Mouse (Mus musculus) myocyte (in vitro differentiated cells): ENCODE measurements around the gene Msx1. TPM values are rescaled to one million over a fixed set of nuclear protein-coding genes. Genes with fewer than 3 reads are reported as not detected.

Source experiments
- H3K27me3 ChIP-seq: one replicate; pipeline ENCODE4 v1.6.1; 2011; ENCODE audit not compliant: control insufficient read depth, insufficient read depth, insufficient read length
- H3K36me3 ChIP-seq: one replicate; pipeline ENCODE4 v1.6.1; 2011; ENCODE audit not compliant: control insufficient read depth, insufficient read depth
- H3K4me2 ChIP-seq: one replicate; pipeline ENCODE4 v1.6.1; 2011; ENCODE audit warnings: low read depth, control low read depth
- H3K4me3 ChIP-seq: one replicate; pipeline ENCODE4 v1.5.1; 2011; ENCODE audit warnings: mild to moderate bottlenecking, control low read depth, moderate library complexity
- H3K79me2 ChIP-seq: one replicate; pipeline ENCODE4 v1.6.1; 2011; ENCODE audit not compliant: control insufficient read depth, insufficient read depth
- H3ac ChIP-seq: one replicate; pipeline ENCODE4 v1.6.1; 2011; ENCODE audit not compliant: control insufficient read depth, insufficient read length
- CEBPB ChIP-seq: IDR thresholded peaks from 2 replicates; pipeline ENCODE4 v1.6.1; 2011; ENCODE audit warnings: mild to moderate bottlenecking, moderate library complexity; ENCODE audit not compliant: poor library complexity, insufficient read depth, severe bottlenecking
- E2F4 ChIP-seq: IDR thresholded peaks from one replicate; pipeline ENCODE4 v1.6.1; 2011; ENCODE audit warnings: mild to moderate bottlenecking, control low read depth, moderate library complexity; ENCODE audit not compliant: insufficient read depth
- MAX ChIP-seq: IDR thresholded peaks from one replicate; pipeline ENCODE4 v1.6.1; 2011; ENCODE audit warnings: low read depth, mild to moderate bottlenecking, control low read depth
- MYOD1 ChIP-seq, 3 experiments: IDR thresholded peaks; one replicate each; pipeline ENCODE4 v1.6.1; 2011; ENCODE audit warnings: control low read depth in 2 of 3, low read depth in 2 of 3, mild to moderate bottlenecking in 2 of 3, moderate library complexity in 1 of 3; ENCODE audit not compliant: insufficient read length in 2 of 3, control insufficient read depth in 1 of 3
- MYOG ChIP-seq, 3 experiments: IDR thresholded peaks; one replicate each; pipeline ENCODE4 v1.6.1; 2011; ENCODE audit warnings: control low read depth in 2 of 3, low read depth in 2 of 3, mild to moderate bottlenecking in 2 of 3; ENCODE audit not compliant: insufficient read length in 2 of 3, control insufficient read depth in 1 of 3, insufficient read depth in 1 of 3
- POLR2A ChIP-seq: IDR thresholded peaks from one replicate; pipeline ENCODE4 v1.6.1; 2011; ENCODE audit warnings: low read depth, mild to moderate bottlenecking, control low read depth, moderate library complexity; ENCODE audit not compliant: insufficient read length
- POLR2AphosphoS2 ChIP-seq: IDR thresholded peaks from one replicate; pipeline ENCODE4 v1.6.1; 2011; ENCODE audit warnings: low read depth, control low read depth; ENCODE audit not compliant: insufficient read length
- REST ChIP-seq: IDR thresholded peaks from one replicate; pipeline ENCODE4 v1.6.1; 2011; ENCODE audit warnings: mild to moderate bottlenecking, control low read depth, moderate library complexity; ENCODE audit not compliant: insufficient read depth, insufficient read length
- SRF ChIP-seq: IDR thresholded peaks from one replicate; pipeline ENCODE4 v1.6.1; 2011; ENCODE audit warnings: low read depth; ENCODE audit not compliant: control insufficient read depth, insufficient read length
- TCF12 ChIP-seq: IDR thresholded peaks from one replicate; pipeline ENCODE4 v1.6.1; 2011; ENCODE audit warnings: mild to moderate bottlenecking, control low read depth; ENCODE audit not compliant: poor library complexity, insufficient read depth, severe bottlenecking
- TCF3 ChIP-seq: IDR thresholded peaks from one replicate; pipeline ENCODE4 v1.6.1; 2011; ENCODE audit warnings: low read depth, control low read depth; ENCODE audit not compliant: insufficient read length
- USF1 ChIP-seq: IDR thresholded peaks from one replicate; pipeline ENCODE4 v1.6.1; 2011; ENCODE audit warnings: low read depth, mild to moderate bottlenecking, control low read depth, moderate library complexity
- polyA plus RNA-seq: library from polyadenylated mRNA; unstranded; fragments of >200 nt; fragmentation: generic; extraction: Trizol; gene quantifications from one replicate; pipeline ENCODE4 v1.2.1, GENCODE M21; 2012; ENCODE audit warnings: missing spikeins

The Msx1 gene
- polyA plus RNA-seq, 1 experiment = 4.7 TPM

DNA sequence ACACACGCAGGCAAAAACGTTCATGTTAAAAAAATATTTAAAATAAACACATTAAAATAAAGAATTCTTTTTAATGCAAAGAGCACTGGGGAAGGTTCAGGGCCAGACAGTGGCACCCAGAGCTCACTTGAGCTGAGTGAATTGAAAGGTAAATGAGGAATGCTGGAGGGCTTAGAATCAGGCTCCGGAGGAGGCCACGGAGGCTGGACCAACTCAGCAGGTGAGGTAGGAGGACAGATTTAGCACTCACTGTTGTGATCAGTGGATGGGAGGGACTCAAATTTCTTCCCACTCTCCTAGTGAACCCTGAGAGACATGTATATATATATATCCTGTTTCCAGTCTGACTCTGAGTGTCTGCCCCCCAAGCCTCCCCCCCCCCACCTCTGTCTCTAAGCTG is 5.5 kb upstream of the Msx1 start:
- no peak for TF ChIP-seq POLR2A
- no peak for TF ChIP-seq TCF3
- no peak for TF ChIP-seq MAX
- TF ChIP-seq E2F4 = no peak
- TF ChIP-seq MYOG (IDR thresholded peaks at IDR 0.05; ENCODE audit: control insufficient read depth in 1 of 3, insufficient read depth in 1 of 3, insufficient read length in 2 of 3, low read depth in 2 of 3) = no peak
- no peak for TF ChIP-seq POLR2AphosphoS2
- TF ChIP-seq USF1 = no peak
- no peak for TF ChIP-seq CEBPB
- no peak for TF ChIP-seq TCF12
- no peak for TF ChIP-seq MYOD1 (IDR thresholded peaks at IDR 0.05; ENCODE audit: control insufficient read depth in 1 of 3, insufficient read length in 2 of 3, low read depth in 2 of 3)
- TF ChIP-seq REST = no peak
- no peak for TF ChIP-seq SRF
- no peaks in the 10 kb centered on the region for H3K36me3 ChIP-seq
- H3K27me3 ChIP-seq = no peaks in the 10 kb centered on the region

DNA sequence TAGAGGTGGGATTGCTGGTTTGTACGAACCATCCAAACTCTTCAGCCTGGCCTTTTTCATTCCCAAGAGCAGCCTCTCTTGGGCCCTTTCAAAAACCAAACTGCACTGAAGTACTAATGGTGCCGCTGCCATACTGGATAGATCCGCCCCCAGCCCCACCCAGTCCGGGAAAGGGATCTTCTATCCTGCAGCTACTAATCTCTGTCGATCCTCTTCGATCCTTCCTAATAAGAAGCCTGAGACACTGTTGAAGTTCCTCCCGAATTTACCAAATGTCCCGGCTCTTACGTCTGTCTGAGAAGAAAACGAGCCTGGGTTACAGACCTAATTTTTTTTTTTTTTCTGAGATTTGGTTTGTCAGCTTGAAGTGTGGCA is 4.9 kb upstream of the Msx1 start:
- no peak for TF ChIP-seq USF1
- TF ChIP-seq REST = no peak
- TF ChIP-seq SRF = no peak
- TF ChIP-seq CEBPB = no peak
- TF ChIP-seq MAX = no peak
- no peak for TF ChIP-seq POLR2AphosphoS2
- TF ChIP-seq POLR2A = no peak
- TF ChIP-seq MYOG (IDR thresholded peaks at IDR 0.05; ENCODE audit: control insufficient read depth in 1 of 3, insufficient read depth in 1 of 3, insufficient read length in 2 of 3, low read depth in 2 of 3) = no peak
- TF ChIP-seq E2F4 = no peak
- TF ChIP-seq TCF3 = no peak
- TF ChIP-seq MYOD1 (IDR thresholded peaks at IDR 0.05; ENCODE audit: control insufficient read depth in 1 of 3, insufficient read length in 2 of 3, low read depth in 2 of 3) = no peak
- no peak for TF ChIP-seq TCF12
- Histone ChIP-seq H3K36me3 (no peaks in the 10 kb centered on the region), H3K79me2 (no peaks in the 10 kb centered on the region), H3ac (no peak overlapping the region), H3K4me2 (no peak overlapping the region), H3K27me3 (no peaks in the 10 kb centered on the region), H3K4me3 (no peak overlapping the region)

More for the DNA sequence above, 5.5 kb upstream of the Msx1 start:
- H3ac ChIP-seq = no peak overlapping the region
- H3K4me3 ChIP-seq = no peak overlapping the region
- H3K4me2 ChIP-seq = no peak overlapping the region
- H3K79me2 ChIP-seq = no peaks in the 10 kb centered on the region

DNA sequence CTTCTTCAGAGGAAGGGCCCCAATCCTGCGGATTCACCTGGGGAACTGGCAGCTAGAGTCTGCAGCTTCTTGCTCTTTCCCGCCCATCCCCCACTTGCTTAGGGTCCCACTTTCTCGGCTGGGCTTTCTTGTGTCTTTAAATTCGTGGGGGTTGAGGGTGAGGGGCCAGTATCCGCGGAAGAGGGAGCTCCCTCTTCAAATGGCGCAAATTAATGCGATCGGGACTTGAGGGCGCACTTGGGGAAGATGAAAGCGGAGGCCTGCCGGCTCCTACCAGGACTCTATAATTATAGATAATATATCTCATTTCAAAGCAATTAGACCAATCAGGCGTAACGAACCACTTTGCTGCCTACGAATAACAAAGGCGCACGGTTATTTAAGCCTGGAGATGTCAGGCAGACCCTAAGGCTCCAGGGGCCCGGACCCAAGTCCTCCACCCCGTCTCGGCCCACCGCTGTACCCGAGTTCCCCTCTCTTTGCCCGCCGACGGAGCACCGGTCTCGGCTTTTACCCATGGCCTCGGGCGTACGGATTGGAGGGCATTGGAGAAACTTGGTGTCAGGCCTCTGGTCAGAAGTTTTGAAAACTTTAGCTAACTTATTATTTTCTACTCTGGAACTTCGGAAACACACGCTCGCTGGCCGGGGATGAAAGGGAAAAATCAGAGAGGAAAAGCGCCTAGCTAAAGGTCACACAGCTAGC is 4.4 kb upstream of the Msx1 start:
- no peak overlapping the region for H3K4me2 ChIP-seq
- H3K27me3 ChIP-seq = no peaks in the 10 kb centered on the region
- no peak overlapping the region for H3ac ChIP-seq
- H3K4me3 ChIP-seq = no peak overlapping the region
- TF ChIP-seq MYOG (IDR thresholded peaks at IDR 0.05; ENCODE audit: control insufficient read depth in 1 of 3, insufficient read depth in 1 of 3, insufficient read length in 2 of 3, low read depth in 2 of 3) = no peak
- no peak for TF ChIP-seq TCF12
- TF ChIP-seq MAX = no peak
- H3K36me3 ChIP-seq = no peaks in the 10 kb centered on the region
- no peaks in the 10 kb centered on the region for H3K79me2 ChIP-seq

DNA sequence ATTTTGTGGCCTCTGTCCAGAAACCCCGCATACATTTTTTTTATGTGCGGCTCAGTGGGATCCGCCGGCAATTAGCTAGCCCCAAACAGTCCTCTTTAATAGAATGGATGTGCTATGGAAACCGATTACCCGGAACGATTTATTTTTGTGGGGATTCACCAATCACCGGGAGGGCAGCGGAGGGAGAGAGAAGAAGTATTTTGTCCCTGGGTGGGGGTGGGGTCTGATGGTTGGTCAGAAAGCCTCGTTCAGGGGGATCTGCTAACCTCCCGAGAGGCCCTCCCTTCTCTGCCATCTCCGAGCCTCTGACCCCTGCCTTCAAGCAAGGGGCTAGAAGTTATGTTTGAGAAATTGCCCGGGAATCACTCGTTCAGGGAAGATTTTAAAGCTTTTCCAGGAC is 3.6 kb upstream of the Msx1 start:
- H3K36me3 ChIP-seq = no peaks in the 10 kb centered on the region
- no peaks in the 10 kb centered on the region for H3K27me3 ChIP-seq
- no peak overlapping the region for H3K4me3 ChIP-seq
- no peaks in the 10 kb centered on the region for H3K79me2 ChIP-seq
- no peak overlapping the region for H3ac ChIP-seq
- no peak overlapping the region for H3K4me2 ChIP-seq
- TF ChIP-seq MYOD1 (IDR thresholded peaks at IDR 0.05; ENCODE audit: control insufficient read depth in 1 of 3, insufficient read length in 2 of 3, low read depth in 2 of 3) (no peak), TCF12 (no peak), E2F4 (no peak), MAX (no peak), REST (no peak), SRF (no peak), TCF3 (no peak), CEBPB (no peak), MYOG (IDR thresholded peaks at IDR 0.05; ENCODE audit: control insufficient read depth in 1 of 3, insufficient read depth in 1 of 3, insufficient read length in 2 of 3, low read depth in 2 of 3) (no peak), POLR2A (no peak), POLR2AphosphoS2 (no peak), USF1 (no peak)

DNA sequence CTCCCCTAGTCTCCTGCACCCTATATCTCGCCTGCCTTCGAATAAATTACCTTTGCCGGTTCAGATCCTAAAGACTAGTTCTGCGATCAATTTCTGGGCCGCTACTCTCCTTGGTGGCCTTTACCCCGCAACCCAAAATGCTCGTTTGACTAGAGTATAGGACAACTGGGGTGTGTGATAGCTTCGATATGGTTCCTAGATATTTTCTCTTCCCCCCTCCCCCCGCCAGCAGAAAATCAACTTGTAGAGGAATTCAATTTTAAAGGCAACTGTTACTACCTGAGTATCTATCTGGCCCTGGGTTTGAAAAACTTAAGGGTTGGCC is 3.2 kb upstream of the Msx1 start:
- Histone ChIP-seq H3K4me3 (no peak overlapping the region), H3K4me2 (no peak overlapping the region), H3K36me3 (no peaks in the 10 kb centered on the region), H3ac (no peak overlapping the region), H3K79me2 (no peaks in the 10 kb centered on the region), H3K27me3 (no peaks in the 10 kb centered on the region)
- no peak for TF ChIP-seq POLR2AphosphoS2
